Comparison of ENCODE assay signal across 8 mouse cellular contexts in genomic region chr3:104511538-104512423, GRCm38 (mm10). TPM values are rescaled to one million over a fixed set of nuclear protein-coding genes. Genes with fewer than 3 reads are reported as not detected.
A peak's percentile ranks its signal among the peaks of the same experiment; 100 is the strongest.
DNase-seq lines count a peak whose midpoint lies in the region; ATAC-seq and TF ChIP-seq lines count a peak whose summit lies in the region.

Gene Lrig2, minus strand, starts transcription at chr3:104511918.

- peaks cover 3% of the 10 kb centered on the region; the same call in 1 of the 2 replicates for H3K4me1 ChIP-seq in embryonic facial prominence, embryonic 14.5 days (ENCODE audit: control insufficient read depth, insufficient read depth, low read length)
- H3K4me1 ChIP-seq in heart, adult 2 months (ENCODE audit: control insufficient read depth, insufficient read depth, low read length) = peaks cover 5% of the 10 kb centered on the region
- peaks cover 22% of the 10 kb centered on the region for H3K4me1 ChIP-seq in limb, embryonic 13.5 days
- peaks cover 26% of the 10 kb centered on the region for H3K4me1 ChIP-seq in midbrain, embryonic 16.5 days (ENCODE audit: control insufficient read depth, insufficient read depth, low read length)

- peak; percentile 77 for TF ChIP-seq POLR2A in heart, adult 2 months (IDR thresholded peaks at IDR 0.05; ENCODE audit: insufficient read depth, low read depth, low read length)

- peak; percentile 99 for DNase-seq in 3T3-L1 (ENCODE audit: low read depth, low spot score)
- DNase-seq in adrenal gland, postnatal 4 days (ENCODE audit: low spot score in 2 of 2) = peak; percentile 93 to 97
- DNase-seq in embryonic facial prominence, embryonic 14.5 days (ENCODE audit: low spot score) = peak; percentile 99
- peak; percentile 98 to 99 for DNase-seq in heart, adult 2 months
- DNase-seq in kidney, adult 8-10 months = peak; percentile 99
- peak; percentile 96 to 99 for DNase-seq in spleen, postnatal 10 days (ENCODE audit: low spot score in 2 of 2)

- peak; percentile 90 for TF ChIP-seq EP300 in heart, adult 2 months (IDR thresholded peaks at IDR 0.05; ENCODE audit: insufficient read depth, low read depth, low read length)

- H3K27ac ChIP-seq in embryonic facial prominence, embryonic 14.5 days (replicated peaks; ENCODE audit: low read depth, low read length) = peak within 1 kb of the TSS; percentile 96
- peak within 1 kb of the TSS; percentile 84 for H3K27ac ChIP-seq in heart, adult 2 months
- H3K27ac ChIP-seq in limb, embryonic 13.5 days = peak within 1 kb of the TSS; percentile 94
- peak within 1 kb of the TSS; percentile 99 for H3K27ac ChIP-seq in midbrain, embryonic 16.5 days (ENCODE audit: low read length)

- peak within 1 kb of the TSS; percentile 73 for H3K4me2 ChIP-seq in embryonic facial prominence, embryonic 14.5 days (ENCODE audit: low read depth, low read length)
- peak within 1 kb of the TSS; percentile 69 for H3K4me2 ChIP-seq in limb, embryonic 13.5 days (replicated peaks)
- peak within 1 kb of the TSS; percentile 68 for H3K4me2 ChIP-seq in midbrain, embryonic 16.5 days (ENCODE audit: low read length)

- WGBS in embryonic facial prominence, embryonic 14.5 days = under 1% methylated on average over 30 of the region's 71 CpGs
- WGBS in heart, adult 2 months = under 1% methylated on average over 71 of the region's 71 CpGs
- under 1% methylated on average over 70 of the region's 71 CpGs for WGBS in limb, embryonic 13.5 days
- under 1% methylated on average over 66 of the region's 71 CpGs for WGBS in midbrain, embryonic 16.5 days

- H3K4me3 ChIP-seq in embryonic facial prominence, embryonic 14.5 days (ENCODE audit: low read depth, low read length) = peak within 1 kb of the TSS; percentile 86
- peak within 1 kb of the TSS; percentile 79 for H3K4me3 ChIP-seq in heart, adult 2 months
- H3K4me3 ChIP-seq in limb, embryonic 13.5 days = peak within 1 kb of the TSS; percentile 96
- H3K4me3 ChIP-seq in midbrain, embryonic 16.5 days (ENCODE audit: low read depth, low read length) = peak within 1 kb of the TSS; percentile 74

- no peaks in the 10 kb centered on the region for H3K9me3 ChIP-seq in embryonic facial prominence, embryonic 14.5 days (ENCODE audit: control insufficient read depth, low read length)
- no peaks in the 10 kb centered on the region for H3K9me3 ChIP-seq in limb, embryonic 13.5 days
- no peaks in the 10 kb centered on the region for H3K9me3 ChIP-seq in midbrain, embryonic 16.5 days (replicated peaks; ENCODE audit: control insufficient read depth, low read length, poor library complexity, severe bottlenecking)

- peak; percentile 84 for TF ChIP-seq CTCF in heart, adult 2 months (IDR thresholded peaks at IDR 0.05)

- H3K36me3 ChIP-seq in embryonic facial prominence, embryonic 14.5 days (ENCODE audit: control insufficient read depth, insufficient read depth, low read length) = no peaks in the 10 kb centered on the region
- peaks cover 2% of the 10 kb centered on the region; the same call in 1 of the 2 replicates for H3K36me3 ChIP-seq in heart, adult 2 months (ENCODE audit: control insufficient read depth, insufficient read depth, low read length)
- H3K36me3 ChIP-seq in limb, embryonic 13.5 days = no peaks in the 10 kb centered on the region
- H3K36me3 ChIP-seq in midbrain, embryonic 16.5 days (ENCODE audit: control insufficient read depth, insufficient read depth, low read length) = no peaks in the 10 kb centered on the region

- intact Hi-C loops in heart, adult 2 months (cut with DNase I) = loop anchor here (2.0 to 5.0 kb wide), 5 partner anchors 127 to 289 kb away; partner anchors contain the start of genes Fam19a3, Magi3, Ppm1j and Slc16a1

- peak within 1 kb of the TSS; percentile 84 for H3K9ac ChIP-seq in embryonic facial prominence, embryonic 14.5 days (ENCODE audit: low read depth, low read length)
- peak within 1 kb of the TSS; percentile 86 for H3K9ac ChIP-seq in heart, adult 2 months (ENCODE audit: low read depth, low read length)
- H3K9ac ChIP-seq in limb, embryonic 13.5 days = peak within 1 kb of the TSS; percentile 91
- peak within 1 kb of the TSS; percentile 88 for H3K9ac ChIP-seq in midbrain, embryonic 16.5 days (ENCODE audit: low read depth, low read length)

- peak; percentile 98 for ATAC-seq in embryonic facial prominence, embryonic 14.5 days (ENCODE audit: low read depth)
- peak; percentile 99 for ATAC-seq in limb, embryonic 13.5 days (ENCODE audit: low FRiP score, low read depth)
- ATAC-seq in midbrain, embryonic 16.5 days = peak; percentile 99

- H3K27me3 ChIP-seq in embryonic facial prominence, embryonic 14.5 days (replicated peaks; ENCODE audit: control insufficient read depth, insufficient read depth, low read length) = no peaks in the 10 kb centered on the region
- H3K27me3 ChIP-seq in heart, adult 2 months (ENCODE audit: control insufficient read depth, insufficient read depth, low read length) = no peaks in the 10 kb centered on the region
- no peaks in the 10 kb centered on the region for H3K27me3 ChIP-seq in limb, embryonic 13.5 days
- no peaks in the 10 kb centered on the region for H3K27me3 ChIP-seq in midbrain, embryonic 16.5 days (ENCODE audit: control insufficient read depth, insufficient read depth, low read depth, low read length)

- no peaks in the 10 kb centered on the region for H3K79me2 ChIP-seq in heart, adult 2 months (replicated peaks; ENCODE audit: control insufficient read depth, insufficient read depth, low read length)

RNA-seq across cellular contexts. Expression of gene Lrig2, which starts in this region (rescaled TPM):
- 10 to 100 TPM; 23.5 to 26.2 TPM for total RNA-seq in adrenal gland, postnatal 4 days (2021)
- polyA plus RNA-seq in embryonic facial prominence, embryonic 14.5 days (2014; fragmentation: Nextera tagmentation; extraction: Ambion mirVana) = 16.1 and 22.2 TPM in 2 replicates
- total RNA-seq in heart, adult 2 months (2021) = 1 to 10 TPM; 8.9 TPM
- polyA plus RNA-seq in heart, adult 2 months (2012; rRNA removed) = 3.7 and 6.3 TPM in 2 replicates
- 21.5 and 23.0 TPM in 2 replicates for polyA plus RNA-seq in limb, embryonic 13.5 days (2015; fragmentation: Nextera tagmentation; extraction: Ambion mirVana)
- polyA plus RNA-seq in midbrain, embryonic 16.5 days (2015; fragmentation: Nextera tagmentation; extraction: Ambion mirVana) = 30.7 and 31.7 TPM in 2 replicates

Comparison
In these comparisons a context has a peak if more than half of its experiments do, and no peak if none do; other contexts are left out.
1. Peak in every context shown above with its lines: DNase-seq, ATAC-seq, H3K4me3 ChIP-seq and H3K27ac ChIP-seq.